Mouse (Mus musculus): ENCODE results near the gene Adgrl2.
A peak's percentile ranks its signal among the peaks of the same experiment; 100 is the strongest.

Adgrl2 gene

GRCm38 (mm10) chr3:148971893-148972596 is 18.3 kb downstream of the Adgrl2 start:
- no peak for DNase-seq

- no peak for DNase-seq
These were observed 25.3 kb downstream of the Adgrl2 start for GRCm38 (mm10) chr3:148964991-148965605.

GRCm38 (mm10) chr3:148963381-148964044 is 26.8 kb downstream of the Adgrl2 start:
- DNase-seq = no peak

GRCm38 (mm10) chr3:148961611-148962010 is 28.7 kb downstream of the Adgrl2 start:
- DNase-seq = no peak

- DNase-seq = no peak
These were observed 29.5 kb downstream of the Adgrl2 start for GRCm38 (mm10) chr3:148960751-148961289.

- DNase-seq = no peak
These were observed 30.1 kb downstream of the Adgrl2 start for GRCm38 (mm10) chr3:148960215-148960614.

- DNase-seq = peak; percentile 70
These were observed 30.9 kb downstream of the Adgrl2 start for GRCm38 (mm10) chr3:148959327-148960025.

GRCm38 (mm10) chr3:148958714-148959113 is 31.6 kb downstream of the Adgrl2 start:
- DNase-seq = no peak

GRCm38 (mm10) chr3:148958185-148958584 is 32.2 kb downstream of the Adgrl2 start:
- DNase-seq = no peak

GRCm38 (mm10) chr3:148956887-148957286 is 33.5 kb downstream of the Adgrl2 start:
- DNase-seq = no peak

- DNase-seq = no peak
These were observed 40.6 kb downstream of the Adgrl2 start for GRCm38 (mm10) chr3:148949796-148950195.

GRCm38 (mm10) chr3:148947805-148948405 is 42.5 kb downstream of the Adgrl2 start:
- DNase-seq = no peak

GRCm38 (mm10) chr3:148947266-148947665 is 43.1 kb downstream of the Adgrl2 start:
- no peak for DNase-seq

- DNase-seq = no peak
These were observed 44.8 kb downstream of the Adgrl2 start for GRCm38 (mm10) chr3:148945534-148945933.

GRCm38 (mm10) chr3:148939457-148939856 is 50.9 kb downstream of the Adgrl2 start:
- DNase-seq = peak; percentile 19

GRCm38 (mm10) chr3:148935056-148935455 is 55.3 kb downstream of the Adgrl2 start:
- DNase-seq = no peak

- DNase-seq = no peak
These were observed 56.1 kb downstream of the Adgrl2 start for GRCm38 (mm10) chr3:148934279-148934678.

- DNase-seq = no peak
These were observed 57.2 kb downstream of the Adgrl2 start for GRCm38 (mm10) chr3:148933160-148933559.

- DNase-seq = no peak
These were observed 59.4 kb downstream of the Adgrl2 start for GRCm38 (mm10) chr3:148930913-148931312.

- no peak for DNase-seq
These were observed 64.0 kb downstream of the Adgrl2 start for GRCm38 (mm10) chr3:148926330-148926729.

- no peak for DNase-seq
These were observed 67.7 kb downstream of the Adgrl2 start for GRCm38 (mm10) chr3:148922618-148923095.

- DNase-seq = no peak
These were observed 68.3 kb downstream of the Adgrl2 start for GRCm38 (mm10) chr3:148921966-148922587.

Measured in kidney, postnatal 10 days (tissue).